In the genomic region with DNA sequence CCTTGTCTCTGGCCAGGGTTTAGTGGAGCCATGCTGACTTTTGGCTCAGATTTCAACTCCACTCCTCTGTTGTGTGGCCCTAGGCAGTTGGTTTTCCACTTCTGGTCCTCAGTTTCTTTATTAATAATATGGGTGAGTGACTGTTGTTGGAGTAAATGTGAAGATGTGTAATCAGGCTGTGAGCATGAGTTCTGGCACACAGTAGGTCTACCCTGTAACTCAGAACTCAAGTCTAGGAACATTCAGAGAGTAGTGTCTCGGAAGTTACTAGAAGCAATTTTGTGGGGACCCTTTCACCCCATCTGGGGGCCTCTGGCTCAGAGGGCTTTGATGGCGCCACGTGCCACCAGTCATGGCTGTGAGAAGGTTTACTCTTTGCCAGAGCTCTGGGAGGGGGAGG, we compare ENCODE assay signal across 9 mouse cellular contexts. TPM values are rescaled to one million over a fixed set of nuclear protein-coding genes. Genes with fewer than 3 reads are reported as not detected.
A peak's percentile ranks its signal among the peaks of the same experiment; 100 is the strongest.
DNase-seq lines count a peak whose midpoint lies in the region; ATAC-seq and TF ChIP-seq lines count a peak whose summit lies in the region.
"Had no signal": no experiment of that assay in that cellular context is flagged by ENCODE, and none has a peak within 500 bp of the region (broad histone marks: within the 10 kb centered on the region; RNA-seq: fewer than 3 reads in every experiment).

No protein-coding gene starts in this region.

- peak overlapping the region; percentile 88 for H3K4me2 ChIP-seq in kidney, embryonic 15.5 days
- peak overlapping the region; percentile 97; the same call in 1 of the 2 replicates for H3K4me2 ChIP-seq in hindbrain, embryonic 13.5 days
- H3K4me2 ChIP-seq in liver, postnatal 0 days (ENCODE audit: low read depth, low read length) = peak overlapping the region; percentile 80; the same call in 1 of the 2 replicates

- DNase-seq in kidney, adult 8-10 months = no peak
- no peak for DNase-seq in liver, postnatal 0 days
- DNase-seq in urinary bladder, postnatal 14 days (ENCODE audit: low spot score) = no peak
- no peak for DNase-seq in cerebellum, adult 11-12 months
- DNase-seq in kidney, postnatal 36 days = no peak
- DNase-seq: right cerebral cortex, postnatal 4 days had no signal

- WGBS in kidney, embryonic 15.5 days = 55% methylated on average over 3 of the region's 3 CpGs
- WGBS in bone marrow, adult 2 months = 73% methylated on average over 3 of the region's 3 CpGs
- 79% methylated on average over 3 of the region's 3 CpGs for WGBS in hindbrain, embryonic 13.5 days
- WGBS in liver, postnatal 0 days (ENCODE audit: insufficient replicate concordance) = 78% methylated on average over 3 of the region's 3 CpGs

- H3K4me1 ChIP-seq in kidney, embryonic 15.5 days = peaks cover 67% of the 10 kb centered on the region
- peaks cover 5% of the 10 kb centered on the region for H3K4me1 ChIP-seq in bone marrow, adult 2 months (ENCODE audit: control insufficient read depth, insufficient read depth, low read length)
- peaks cover 26% of the 10 kb centered on the region for H3K4me1 ChIP-seq in hindbrain, embryonic 13.5 days (replicated peaks)
- H3K4me1 ChIP-seq in liver, postnatal 0 days (ENCODE audit: insufficient read depth) = peaks cover 17% of the 10 kb centered on the region

- peaks cover 14% of the 10 kb centered on the region; the same call in 1 of the 2 replicates for H3K36me3 ChIP-seq in kidney, embryonic 15.5 days
- no peaks in the 10 kb centered on the region for H3K36me3 ChIP-seq in hindbrain, embryonic 13.5 days
- H3K36me3 ChIP-seq in liver, postnatal 0 days (replicated peaks; ENCODE audit: insufficient read depth, low read length) = no peaks in the 10 kb centered on the region

- TF ChIP-seq POLR2A in bone marrow, adult 2 months (IDR thresholded peaks at IDR 0.05; ENCODE audit: borderline replicate concordance, control insufficient read depth, low read depth, low read length) = no peak

- peak overlapping the region; percentile 76 for H3K4me3 ChIP-seq in kidney, embryonic 15.5 days (replicated peaks)
- peak overlapping the region; percentile 53 for H3K4me3 ChIP-seq in bone marrow, adult 2 months (replicated peaks; ENCODE audit: control insufficient read depth, low read depth, low read length)
- H3K4me3 ChIP-seq in hindbrain, embryonic 13.5 days = no peak overlapping the region
- peak overlapping the region; percentile 68 for H3K4me3 ChIP-seq in liver, postnatal 0 days (ENCODE audit: low read depth, low read length)

- H3K9me3 ChIP-seq in kidney, embryonic 15.5 days (replicated peaks) = no peaks in the 10 kb centered on the region
- no peaks in the 10 kb centered on the region for H3K9me3 ChIP-seq in hindbrain, embryonic 13.5 days
- H3K9me3 ChIP-seq in liver, postnatal 0 days (ENCODE audit: low read length) = no peaks in the 10 kb centered on the region

- peak overlapping the region; percentile 92 for H3K27ac ChIP-seq in kidney, embryonic 15.5 days
- 0 out of 2 replicates have a peak overlapping the region, but pooled peaks have one; percentile 31 for H3K27ac ChIP-seq in bone marrow, adult 2 months (ENCODE audit: control insufficient read depth, insufficient read depth, low read depth, low read length, poor library complexity)
- no peak overlapping the region for H3K27ac ChIP-seq in hindbrain, embryonic 13.5 days
- H3K27ac ChIP-seq in liver, postnatal 0 days (ENCODE audit: low read depth) = no peak overlapping the region

- no peak for ATAC-seq in kidney, embryonic 15.5 days (replicated peaks; ENCODE audit: low FRiP score)
- ATAC-seq in hindbrain, embryonic 13.5 days (ENCODE audit: low FRiP score) = no peak
- no peak for ATAC-seq in liver, postnatal 0 days

- TF ChIP-seq EP300 in liver, postnatal 0 days (IDR thresholded peaks at IDR 0.05; ENCODE audit: low read depth) = no peak

- peak overlapping the region; percentile 79 for H3K9ac ChIP-seq in kidney, embryonic 15.5 days
- no peak overlapping the region for H3K9ac ChIP-seq in hindbrain, embryonic 13.5 days
- no peak overlapping the region for H3K9ac ChIP-seq in liver, postnatal 0 days (replicated peaks)

- H3K27me3 ChIP-seq in kidney, embryonic 15.5 days = no peaks in the 10 kb centered on the region
- peaks cover 56% of the 10 kb centered on the region for H3K27me3 ChIP-seq in hindbrain, embryonic 13.5 days
- H3K27me3 ChIP-seq in liver, postnatal 0 days (ENCODE audit: insufficient read depth, low read length) = no peaks in the 10 kb centered on the region

- no peak for TF ChIP-seq CTCF in bone marrow, adult 2 months (IDR thresholded peaks at IDR 0.05; ENCODE audit: control insufficient read depth, insufficient read depth, low read length)
- TF ChIP-seq CTCF in liver, postnatal 0 days (IDR thresholded peaks at IDR 0.05; ENCODE audit: low read depth) = no peak

RNA-seq across cellular contexts. Expression of a gene that starts 12.8 kb away (rescaled TPM):
- polyA plus RNA-seq in kidney, embryonic 15.5 days (2015; fragmentation: Nextera tagmentation; extraction: Ambion mirVana) = 40.3 and 46.8 TPM in 2 replicates
- 3.4 and 8.8 TPM in 2 replicates for polyA plus RNA-seq in bone marrow, adult 2 months (2011; ENCODE audit: insufficient read depth, insufficient read length, low replicate concordance, missing spikeins)
- 18.3 and 19.6 TPM in 2 replicates for polyA plus RNA-seq in hindbrain, embryonic 13.5 days (2015; fragmentation: Nextera tagmentation; extraction: Ambion mirVana)
- polyA plus RNA-seq in liver, postnatal 0 days (2015; fragmentation: Nextera tagmentation; extraction: Ambion mirVana) = 4.3 and 5.5 TPM in 2 replicates

RNA-seq across cellular contexts. Expression of a gene that starts 37.6 kb away (rescaled TPM):
- 7.9 and 10.3 TPM in 2 replicates for polyA plus RNA-seq in kidney, embryonic 15.5 days (2015; fragmentation: Nextera tagmentation; extraction: Ambion mirVana)
- not detected in 2 replicates for polyA plus RNA-seq in bone marrow, adult 2 months (2011; ENCODE audit: insufficient read depth, insufficient read length, low replicate concordance, missing spikeins)
- 1.0 TPM in 2 replicates for polyA plus RNA-seq in hindbrain, embryonic 13.5 days (2015; fragmentation: Nextera tagmentation; extraction: Ambion mirVana)
- polyA plus RNA-seq in liver, postnatal 0 days (2015; fragmentation: Nextera tagmentation; extraction: Ambion mirVana) = 0.19 and 0.58 TPM in 2 replicates

Comparison
In these comparisons a context has a peak if more than half of its experiments do, and no peak if none do; other contexts are left out.
1. H3K27ac ChIP-seq: peak in kidney, embryonic 15.5 days (single experiment) and bone marrow, adult 2 months (single experiment); none in hindbrain, embryonic 13.5 days (single experiment) and liver, postnatal 0 days (single experiment).
2. Peak in every context shown above with its lines, with median percentiles within 50 percentile points of each other: H3K4me2 ChIP-seq.